Mouse (Mus musculus) c-Kit-positive CD71-negative TER-119-negative erythroid progenitor cells, embryonic 14.5 days (primary cell): ENCODE data around the gene Gm11555.
"Not testable (repeated sequence)": the region's sequence is repeated elsewhere in the genome, so short reads cannot be mapped to it uniquely, and the experiment has no call there.

ENCODE experiments used
- DNase-seq: peaks from one replicate; pipeline ENCODE4 v3.0.0-alpha.2; 2013; ENCODE audit warnings: low read depth

The Gm11555 gene

GRCm38 (mm10) chr11:99650136-99650535, at the start of gene Gm11555:
Gene Gm11555 (minus strand): TSS chr11:99650236.
- DNase-seq = no peak

GRCm38 (mm10) chr11:99690463-99690862, 40.4 kb upstream of the Gm11555 start, which contains the start of gene Gm14190:
Gene Gm14190 (minus strand): TSS chr11:99690740.
- no peak for DNase-seq

- DNase-seq = not testable (repeated sequence)
These were observed 35.2 kb upstream of the Gm11555 start for GRCm38 (mm10) chr11:99685235-99685634.

- DNase-seq = no peak
These were observed 33.4 kb upstream of the Gm11555 start for GRCm38 (mm10) chr11:99683481-99683880.

GRCm38 (mm10) chr11:99665860-99666259, 15.8 kb upstream of the Gm11555 start, which contains the start of gene Krtap4-6:
Gene Krtap4-6 (minus strand): TSS chr11:99665960.
- DNase-seq = no peak

- no peak for DNase-seq
These were observed 12.8 kb upstream of the Gm11555 start for GRCm38 (mm10) chr11:99662802-99663201.

GRCm38 (mm10) chr11:99659256-99659655, 9.2 kb upstream of the Gm11555 start:
- DNase-seq = no peak

- DNase-seq = not testable (repeated sequence)
These were observed 8.5 kb upstream of the Gm11555 start, which contains the start of gene Gm11563 for GRCm38 (mm10) chr11:99658467-99659010. Gene Gm11563 (minus strand): TSS chr11:99658960.

- no peak for DNase-seq
These were observed 7.0 kb upstream of the Gm11555 start for GRCm38 (mm10) chr11:99657051-99657450.

GRCm38 (mm10) chr11:99646444-99646843, 3.6 kb downstream of the Gm11555 start:
- no peak for DNase-seq

- DNase-seq = no peak
These were observed 5.7 kb downstream of the Gm11555 start for GRCm38 (mm10) chr11:99644351-99644750.

GRCm38 (mm10) chr11:99643635-99644139, 6.3 kb downstream of the Gm11555 start, which contains the start of gene Krtap4-7:
Gene Krtap4-7 (minus strand): TSS chr11:99644089.
- DNase-seq = not testable (repeated sequence)

- no peak for DNase-seq
These were observed 9.1 kb downstream of the Gm11555 start for GRCm38 (mm10) chr11:99640926-99641325.

GRCm38 (mm10) chr11:99637086-99637485, 12.9 kb downstream of the Gm11555 start:
- DNase-seq = no peak

- DNase-seq = no peak
These were observed 15.3 kb downstream of the Gm11555 start, which contains the start of gene Krtap4-2 for GRCm38 (mm10) chr11:99634653-99635134. Gene Krtap4-2 (minus strand): TSS chr11:99635084.

GRCm38 (mm10) chr11:99633293-99633692, 16.7 kb downstream of the Gm11555 start:
- DNase-seq = no peak

- DNase-seq = no peak
These were observed 19.1 kb downstream of the Gm11555 start for GRCm38 (mm10) chr11:99630890-99631289.

GRCm38 (mm10) chr11:99628138-99628537, 21.9 kb downstream of the Gm11555 start, which contains the start of gene Krtap4-1:
Gene Krtap4-1 (minus strand): TSS chr11:99628238.
- DNase-seq = no peak

- no peak for DNase-seq
These were observed 29.7 kb downstream of the Gm11555 start, which contains the start of gene Gm11562 for GRCm38 (mm10) chr11:99620335-99620734. Gene Gm11562 (minus strand): TSS chr11:99620435.

- DNase-seq = no peak
These were observed 35.2 kb downstream of the Gm11555 start, which contains the start of gene Krtap2-4 for GRCm38 (mm10) chr11:99614796-99615363. Gene Krtap2-4 (minus strand): TSS chr11:99614846.

- DNase-seq = not testable (repeated sequence)
These were observed 39.9 kb downstream of the Gm11555 start, which contains the start of gene Gm11937 for GRCm38 (mm10) chr11:99610089-99610488. Gene Gm11937 (minus strand): TSS chr11:99610189.

GRCm38 (mm10) chr11:99609126-99609525, 40.9 kb downstream of the Gm11555 start:
- no peak for DNase-seq

GRCm38 (mm10) chr11:99603208-99603607, 46.8 kb downstream of the Gm11555 start, which contains the start of gene Gm11938:
Gene Gm11938 (minus strand): TSS chr11:99603308.
- not testable (repeated sequence) for DNase-seq
